Mouse (Mus musculus) cerebellum, postnatal 36 days (tissue): Measurements from ENCODE around the gene Pde4b.

Experiments
- DNase-seq, 2 experiments: peaks; one replicate each; pipeline ENCODE4 v3.0.0; 2021 to 2022; ENCODE audit warnings: mixed read lengths in 2 of 2

Pde4b gene

GRCm38 (mm10) chr4:102186888-102187287 lies 99.5 kb downstream of the Pde4b start:
- no peak for DNase-seq

DNA sequence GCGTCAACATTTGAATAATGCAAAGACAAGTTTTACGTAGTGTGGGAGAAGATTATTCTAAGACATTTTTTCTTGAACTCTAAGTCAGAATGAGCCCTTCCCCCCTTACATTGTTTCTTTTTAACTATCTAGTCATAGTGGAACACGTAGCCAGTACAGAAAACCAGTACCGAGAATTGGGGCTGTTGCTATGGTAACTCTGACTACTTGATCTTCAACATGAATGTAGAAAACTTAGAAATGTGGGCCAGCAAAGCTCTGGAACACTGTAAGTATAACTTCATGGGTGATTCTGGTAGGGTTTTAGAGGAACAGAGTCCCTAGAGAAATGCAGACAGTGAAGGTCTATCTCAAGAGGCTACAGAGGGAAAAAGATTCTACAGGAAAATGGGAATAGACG lies 110.4 kb downstream of the Pde4b start:
- DNase-seq, result no peak

GRCm38 (mm10) chr4:102209773-102210172 lies 122.4 kb downstream of the Pde4b start:
- no peak for DNase-seq

- peak in 1 of 2 experiments; percentile 42 for DNase-seq
Measured at GRCm38 (mm10) chr4:102226700-102227099, 139.4 kb downstream of the Pde4b start.

DNA sequence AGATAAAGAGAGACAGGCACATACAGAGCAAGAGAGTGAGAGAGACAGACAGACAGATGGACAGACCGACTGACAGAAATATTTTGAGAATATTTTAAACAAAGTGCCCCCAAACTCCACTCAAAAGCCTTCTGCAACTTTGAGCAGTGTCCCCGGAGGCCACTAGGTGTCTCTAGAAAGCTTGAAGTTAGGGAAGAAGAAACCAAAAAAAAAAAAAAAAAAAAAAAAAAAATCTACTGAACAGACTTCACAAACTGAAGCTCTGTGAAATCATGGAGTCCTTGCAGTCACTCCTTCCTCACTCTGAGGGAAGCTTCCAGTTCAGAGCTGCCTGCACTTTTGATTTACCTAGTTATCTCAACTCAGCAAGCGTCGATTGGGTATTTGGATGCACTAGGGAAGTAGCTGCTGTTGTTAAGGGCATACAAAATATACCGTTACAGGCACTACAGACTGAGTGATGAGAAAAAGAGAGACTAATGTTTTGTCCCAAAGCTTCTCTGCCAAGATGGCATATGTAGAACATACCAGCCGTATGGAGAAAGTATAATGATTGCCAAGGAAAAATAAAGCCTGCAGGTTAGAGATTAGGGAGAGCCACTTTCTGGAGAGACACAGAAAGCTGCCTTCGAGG lies 141.7 kb downstream of the Pde4b start:
- peak; percentile 55 to 57 for DNase-seq

- DNase-seq, result no peak
Measured at GRCm38 (mm10) chr4:102230898-102231297, 143.6 kb downstream of the Pde4b start.

DNA sequence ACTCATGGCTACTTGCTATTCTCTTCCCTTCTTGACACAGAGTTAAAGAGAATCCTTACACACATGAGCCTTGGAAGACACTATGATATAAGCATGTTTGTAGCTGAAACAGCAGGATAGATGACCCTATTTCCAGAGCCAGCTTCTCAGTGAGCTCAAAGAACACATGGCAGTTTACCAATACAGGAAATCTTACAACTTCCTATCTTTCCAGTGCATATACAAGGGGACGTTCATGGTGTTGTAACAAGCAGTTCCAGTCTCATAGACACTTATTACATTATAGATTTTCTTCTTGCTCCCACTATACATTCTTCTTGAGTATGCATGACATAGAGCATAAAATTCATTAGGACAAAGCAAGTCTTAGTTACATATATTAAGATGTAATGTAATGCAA lies 146.3 kb downstream of the Pde4b start:
- no peak for DNase-seq

DNA sequence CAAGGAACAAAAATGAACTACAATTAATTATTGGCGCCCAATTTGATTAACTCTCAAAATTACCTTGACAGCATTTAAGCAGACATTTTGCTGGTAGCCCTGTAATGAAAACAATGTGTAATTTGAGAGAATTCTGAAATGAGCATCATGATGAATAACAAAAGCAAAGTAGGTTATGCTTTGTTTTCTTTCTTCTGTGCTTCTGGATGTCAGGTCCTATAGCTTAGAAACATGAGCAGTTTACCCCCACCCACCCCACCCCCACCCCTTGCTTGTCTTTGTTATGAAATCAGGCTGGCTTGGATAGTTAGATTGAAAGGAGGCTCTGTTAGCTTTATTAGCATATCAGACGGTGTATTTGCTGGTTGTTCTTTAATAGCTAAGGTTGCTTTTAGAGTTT lies 147.8 kb downstream of the Pde4b start:
- DNase-seq, result no peak

GRCm38 (mm10) chr4:102239102-102239501 lies 151.8 kb downstream of the Pde4b start:
- no peak for DNase-seq

DNA sequence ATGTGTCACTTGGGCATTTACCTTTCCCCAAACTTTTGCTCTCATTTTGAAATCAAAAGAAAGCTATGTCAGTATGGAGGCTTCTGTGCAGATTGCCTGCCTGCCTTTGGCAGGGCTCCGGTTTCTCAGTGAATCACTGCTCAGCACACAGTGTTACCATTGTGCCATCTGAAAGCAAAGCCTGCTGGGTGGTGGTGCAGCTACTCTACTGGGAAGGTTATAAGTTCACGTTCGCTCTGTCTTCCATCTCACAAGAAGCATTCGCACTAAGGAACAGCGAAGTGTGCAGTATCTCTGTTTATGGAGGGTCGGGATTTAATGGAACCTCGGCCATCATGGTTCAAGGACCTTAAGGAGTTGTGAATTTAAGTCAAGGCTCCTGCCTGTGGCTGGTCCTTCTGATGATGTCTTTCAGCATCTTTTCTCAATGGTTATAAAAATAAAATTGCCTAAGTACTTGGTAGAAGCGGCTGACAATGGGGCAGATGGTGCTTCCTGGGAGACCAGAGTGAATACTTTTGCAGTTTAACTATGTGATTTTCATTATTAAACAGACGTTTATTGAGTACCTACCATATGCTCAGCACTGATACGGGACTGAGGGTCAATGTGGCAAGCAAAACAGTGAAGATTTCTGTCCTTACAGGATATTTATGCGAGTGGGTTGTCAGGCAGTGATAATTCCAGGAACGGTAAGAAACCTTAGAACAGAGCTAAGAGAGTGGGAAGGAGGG lies 152.5 kb downstream of the Pde4b start:
- DNase-seq, result peak; percentile 51 to 53

DNA sequence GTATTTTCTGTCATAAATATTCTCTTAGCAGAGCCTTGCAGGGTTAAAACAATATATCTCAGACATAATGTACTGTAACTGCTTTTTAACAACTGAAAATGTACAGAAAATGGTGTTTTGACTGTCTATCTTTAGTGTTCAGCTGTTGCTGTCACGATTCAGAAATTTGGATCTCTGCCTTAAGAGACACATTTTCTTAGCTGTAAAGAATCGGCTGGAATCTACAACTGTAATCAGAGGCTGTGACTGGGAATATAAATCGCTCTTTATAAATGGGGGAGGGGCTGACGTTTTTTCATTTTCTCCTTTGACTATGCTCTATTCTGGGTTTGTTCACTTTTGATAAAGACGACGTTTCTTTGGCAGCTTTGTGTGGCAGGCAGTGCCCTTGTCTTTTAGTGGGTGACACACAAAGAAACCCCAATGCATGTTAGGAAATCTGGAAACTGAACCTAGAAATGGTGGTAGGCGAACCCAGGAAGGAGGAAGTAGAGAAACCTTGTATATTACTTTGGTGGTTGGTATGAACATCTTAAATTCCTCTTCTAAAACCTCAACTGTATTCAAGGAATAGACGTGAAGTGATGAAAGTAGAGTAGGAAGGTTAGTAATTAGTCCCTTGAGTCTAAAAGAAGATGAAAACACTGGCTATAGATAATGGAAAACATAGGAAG lies 153.5 kb downstream of the Pde4b start:
- no peak for DNase-seq

DNA sequence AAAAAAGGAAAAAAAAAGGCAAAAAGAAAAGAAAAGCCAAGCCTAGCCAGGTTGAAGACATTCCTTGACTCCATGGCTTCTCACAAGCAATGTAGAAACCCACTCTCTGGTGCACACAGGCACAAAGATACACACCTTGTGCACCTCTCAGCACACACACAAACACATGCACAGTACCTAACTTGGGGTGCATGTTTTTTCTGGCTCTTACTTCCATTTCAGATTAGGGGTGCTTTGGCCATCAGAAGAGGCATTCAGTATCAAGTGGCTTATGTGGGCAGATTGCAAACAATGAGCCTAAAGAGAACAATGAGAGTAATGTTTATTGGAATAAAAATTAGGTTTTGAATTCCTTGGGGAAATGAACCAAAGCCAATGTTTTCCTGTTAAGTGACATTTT lies 166.7 kb downstream of the Pde4b start:
- DNase-seq, result no peak

DNA sequence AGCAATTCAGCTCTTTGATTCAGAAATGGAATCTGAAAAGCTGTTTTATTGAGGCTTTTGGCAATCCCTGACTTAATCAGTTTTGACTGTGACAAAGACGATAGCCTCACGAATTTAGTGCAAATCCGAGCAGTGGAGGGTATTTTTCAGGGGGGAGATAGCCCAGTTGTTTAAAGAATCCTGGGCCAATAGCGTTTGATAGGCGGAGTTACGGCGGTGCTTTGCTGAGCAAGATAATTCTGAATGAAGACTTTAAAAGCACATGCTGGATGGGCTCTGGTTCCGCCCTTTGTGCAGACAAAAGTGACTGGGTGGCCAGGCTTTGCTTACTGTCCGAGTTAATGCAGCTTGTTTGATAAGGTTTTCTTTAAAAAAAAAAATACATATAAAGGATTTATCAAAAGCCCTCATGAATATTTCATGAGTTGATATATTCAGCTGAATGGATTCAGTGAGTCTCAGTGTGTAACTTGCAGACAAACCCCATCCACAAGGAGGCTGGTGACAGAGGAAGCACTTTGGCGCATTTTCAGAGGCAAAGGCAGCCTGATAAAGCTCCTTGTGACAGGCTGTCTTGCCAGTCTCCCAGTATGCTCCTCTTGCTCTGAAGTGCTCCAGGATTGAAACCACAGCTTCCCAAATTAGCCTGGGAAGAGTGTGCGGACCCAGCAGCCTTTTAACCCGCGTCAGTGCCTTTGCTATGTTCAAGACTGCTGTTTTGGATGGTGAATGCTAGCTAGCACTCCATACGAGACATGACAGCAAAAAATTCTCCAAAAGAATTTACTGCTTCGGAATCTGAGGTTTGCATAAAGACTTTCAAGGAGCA lies 167.3 kb downstream of the Pde4b start:
- DNase-seq, result peak; percentile 31 to 45

DNA sequence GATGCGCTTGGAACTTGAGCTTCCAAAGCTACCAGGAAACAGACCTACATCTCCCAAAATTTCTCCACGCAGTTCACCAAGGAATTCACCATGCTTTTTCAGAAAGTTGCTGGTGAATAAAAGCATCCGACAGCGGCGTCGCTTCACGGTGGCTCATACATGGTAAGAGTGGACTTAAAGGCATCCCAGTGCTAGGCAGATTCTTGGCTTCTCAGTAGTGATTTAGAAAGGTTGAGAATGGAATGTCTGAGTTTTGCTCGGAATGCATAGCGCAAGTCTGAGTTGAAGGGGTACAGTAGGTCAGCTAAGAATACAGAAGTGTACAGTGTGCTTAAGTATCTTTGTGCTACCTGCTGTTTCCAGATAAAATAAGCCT lies 167.9 kb downstream of the Pde4b start:
- DNase-seq, result no peak

GRCm38 (mm10) chr4:102256170-102256960 lies 169.0 kb downstream of the Pde4b start:
- DNase-seq, result no peak

DNA sequence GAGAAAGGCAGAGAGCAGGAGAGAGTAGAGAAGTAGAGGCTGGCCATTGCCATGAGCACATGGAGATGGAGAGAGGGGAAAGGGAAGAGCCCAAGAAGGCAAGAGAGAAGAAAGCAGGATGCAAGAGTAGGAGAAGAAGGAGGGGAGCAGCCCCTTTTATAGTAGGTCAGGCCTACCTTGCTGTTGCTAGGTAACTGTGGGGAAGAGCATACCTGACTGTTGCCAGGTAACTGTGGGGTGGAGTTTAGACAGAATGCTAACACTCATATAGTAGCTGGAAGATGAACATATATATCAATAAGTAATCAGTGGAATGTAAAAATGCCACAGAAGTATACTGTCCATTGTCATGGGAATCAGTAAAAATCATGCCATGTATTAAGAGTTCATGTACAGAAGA lies 172.9 kb downstream of the Pde4b start:
- no peak for DNase-seq

DNA sequence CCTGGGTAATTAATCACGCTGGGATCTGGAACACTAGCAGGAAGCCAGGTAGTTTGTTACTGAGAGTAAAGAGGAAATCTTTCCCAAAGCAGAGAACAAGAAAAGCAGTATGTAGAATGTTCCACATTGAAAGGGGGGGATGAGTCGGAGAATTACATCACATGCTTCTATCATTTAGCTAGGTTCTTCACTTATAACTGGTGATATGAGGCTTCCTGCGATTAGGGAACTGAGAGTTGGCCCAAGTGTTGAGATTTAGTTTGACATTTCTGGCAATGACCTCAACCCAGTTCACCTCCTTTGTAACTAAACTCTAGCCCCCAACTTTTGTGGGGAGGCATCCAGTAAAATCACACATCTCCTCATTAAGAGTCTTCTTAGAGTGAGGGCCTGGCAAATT lies 185.0 kb downstream of the Pde4b start:
- no peak for DNase-seq

- DNase-seq, result no peak
Measured at GRCm38 (mm10) chr4:102272749-102273148, 185.4 kb downstream of the Pde4b start.

DNA sequence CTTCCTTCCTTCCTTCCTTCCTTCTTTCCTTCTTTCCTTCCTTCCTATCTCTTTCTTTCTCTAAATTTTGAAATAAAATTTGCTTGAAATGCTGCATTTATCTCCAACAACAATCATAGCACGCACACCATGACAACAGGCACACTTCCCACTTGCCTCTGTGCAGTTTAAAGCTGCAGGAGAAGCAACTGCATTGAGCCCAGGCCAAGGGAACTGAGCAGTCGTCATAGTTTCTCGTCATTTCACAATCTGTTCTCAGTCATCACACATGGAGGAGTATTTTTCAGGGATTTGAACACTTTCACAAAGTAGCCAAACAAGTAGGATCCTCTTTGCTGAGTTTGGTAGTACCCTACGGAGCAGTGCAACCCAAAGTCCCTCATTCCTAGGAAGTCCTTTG lies 188.4 kb downstream of the Pde4b start:
- DNase-seq, result no peak

- no peak for DNase-seq
Measured at GRCm38 (mm10) chr4:102278958-102279357, 191.6 kb downstream of the Pde4b start.

DNA sequence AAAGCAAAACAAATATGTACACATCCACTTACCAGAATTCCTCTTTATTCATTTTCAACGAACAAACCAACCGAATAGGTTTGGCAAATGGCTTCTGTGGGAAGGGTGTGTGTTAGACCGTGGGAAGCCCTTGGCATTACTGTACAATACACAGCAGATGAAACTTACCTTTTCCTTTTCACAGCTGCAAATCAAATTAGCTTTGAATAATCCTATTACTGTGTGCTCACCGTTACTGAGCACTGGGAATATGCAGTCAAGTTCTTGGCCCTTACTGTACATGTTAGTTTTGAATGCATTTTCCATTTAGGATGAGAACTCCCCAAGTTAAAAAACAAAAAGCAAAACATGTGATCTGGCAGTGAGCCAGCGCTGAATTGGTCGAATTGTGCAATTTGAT lies 199.8 kb downstream of the Pde4b start:
- no peak for DNase-seq

DNA sequence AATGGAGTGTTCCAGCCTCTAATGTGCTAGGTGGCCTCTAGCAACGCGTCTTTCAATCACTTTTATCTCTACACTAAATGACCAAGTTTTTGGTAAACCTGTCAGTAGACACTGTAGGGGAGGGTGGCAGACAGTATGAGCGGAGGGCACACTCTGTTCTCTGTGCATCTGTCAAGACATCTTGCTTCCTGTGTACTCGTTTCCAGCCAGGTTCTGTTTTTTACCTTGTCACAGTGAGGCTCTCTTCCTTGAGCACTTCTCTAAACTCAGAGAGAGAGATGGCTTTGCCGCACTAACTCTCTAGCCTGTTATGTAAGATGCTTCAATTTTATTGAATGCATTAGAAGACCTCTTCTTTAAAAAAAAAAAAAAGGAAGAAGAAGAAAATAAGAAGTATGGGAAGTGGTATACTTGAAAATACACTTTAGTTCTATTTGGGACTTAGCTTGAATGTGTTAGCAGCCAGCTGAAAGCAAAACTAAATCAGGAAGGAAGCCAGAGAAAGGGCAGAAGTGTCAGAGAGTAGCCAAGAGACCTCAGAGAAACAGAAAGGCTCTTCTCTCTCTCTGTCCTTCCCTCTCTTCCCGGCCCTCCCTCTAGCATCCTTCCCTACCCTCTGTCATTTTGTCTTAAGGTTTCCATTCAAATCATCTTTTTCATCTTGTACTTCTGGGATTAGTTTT lies 202.8 kb downstream of the Pde4b start:
- DNase-seq, result peak; percentile 18 to 51
